ENCODE assay signal across 8 mouse cellular contexts in genomic region chr9:62838506-62839171, GRCm38 (mm10). TPM values are rescaled to one million over a fixed set of nuclear protein-coding genes. Genes with fewer than 3 reads are reported as not detected.
DNase-seq lines count a peak whose midpoint lies in the region; ATAC-seq and TF ChIP-seq lines count a peak whose summit lies in the region.

Gene Cln6, plus strand, starts transcription at chr9:62838785.

- H3K79me3 ChIP-seq in C2C12 (ENCODE audit: low read depth): no peaks in the 10 kb centered on the region

- ATAC-seq in embryonic facial prominence, embryonic 14.5 days (ENCODE audit: low read depth): peak; percentile 91
- peak; percentile 90 for ATAC-seq in kidney, embryonic 14.5 days (ENCODE audit: low FRiP score, low TSS enrichment)
- ATAC-seq in monocyte, adult 5-6 weeks (replicated peaks; ENCODE audit: insufficient number of reproducible peaks, low FRiP score, low TSS enrichment, poor library complexity, severe bottlenecking): peak; percentile 80
- ATAC-seq in stomach, embryonic 15.5 days (ENCODE audit: insufficient read depth, low FRiP score, low read depth): peak; percentile 94

- WGBS in embryonic facial prominence, embryonic 14.5 days: 1% methylated on average over 33 of the region's 48 CpGs
- 1% methylated on average over 44 of the region's 48 CpGs for WGBS in kidney, embryonic 14.5 days
- WGBS in stomach, embryonic 15.5 days: under 1% methylated on average over 42 of the region's 48 CpGs

- H3K79me2 ChIP-seq in C2C12 (ENCODE audit: control insufficient read depth, insufficient read depth): no peaks in the 10 kb centered on the region

- H3K9me3 ChIP-seq in embryonic facial prominence, embryonic 14.5 days (ENCODE audit: control insufficient read depth, low read length): no peaks in the 10 kb centered on the region
- no peaks in the 10 kb centered on the region for H3K9me3 ChIP-seq in kidney, embryonic 14.5 days (ENCODE audit: control insufficient read depth, low read length)
- no peaks in the 10 kb centered on the region for H3K9me3 ChIP-seq in stomach, embryonic 15.5 days

- H3K9ac ChIP-seq in embryonic facial prominence, embryonic 14.5 days (ENCODE audit: low read depth, low read length): peak within 1 kb of the TSS; percentile 89
- peak within 1 kb of the TSS; percentile 93 for H3K9ac ChIP-seq in kidney, embryonic 14.5 days (ENCODE audit: low read depth, low read length)
- H3K9ac ChIP-seq in stomach, embryonic 15.5 days: peak within 1 kb of the TSS; percentile 94

- peak within 1 kb of the TSS; percentile 84 for H3K27ac ChIP-seq in embryonic facial prominence, embryonic 14.5 days (replicated peaks; ENCODE audit: low read depth, low read length)
- H3K27ac ChIP-seq in kidney, embryonic 14.5 days (ENCODE audit: low read depth, low read length): peak within 1 kb of the TSS; percentile 93
- peak within 1 kb of the TSS; percentile 92 for H3K27ac ChIP-seq in stomach, embryonic 15.5 days

- no peak for TF ChIP-seq CTCF in C2C12 (IDR thresholded peaks at IDR 0.05; ENCODE audit: control insufficient read depth, insufficient read depth, insufficient read length)

- DNase-seq in adrenal gland, postnatal 4 days (ENCODE audit: low spot score in 2 of 2): peak; percentile 29 to 51
- peak; percentile 96 for DNase-seq in embryonic facial prominence, embryonic 14.5 days (ENCODE audit: low spot score)
- DNase-seq in heart, adult 9 months (ENCODE audit: low spot score in 2 of 2): peak; percentile 79 to 81
- DNase-seq in liver: peak; percentile 91

- H3K27me3 ChIP-seq in C2C12 (ENCODE audit: control insufficient read depth, insufficient read depth, insufficient read length): no peaks in the 10 kb centered on the region
- H3K27me3 ChIP-seq in embryonic facial prominence, embryonic 14.5 days (replicated peaks; ENCODE audit: control insufficient read depth, insufficient read depth, low read length): no peaks in the 10 kb centered on the region
- no peaks in the 10 kb centered on the region for H3K27me3 ChIP-seq in kidney, embryonic 14.5 days (ENCODE audit: control insufficient read depth, insufficient read depth, low read length)
- no peaks in the 10 kb centered on the region for H3K27me3 ChIP-seq in stomach, embryonic 15.5 days (replicated peaks)

- peak within 1 kb of the TSS; percentile 46 for H3K4me3 ChIP-seq in C2C12 (ENCODE audit: insufficient read depth, poor library complexity, severe bottlenecking)
- peak within 1 kb of the TSS; percentile 69 for H3K4me3 ChIP-seq in embryonic facial prominence, embryonic 14.5 days (ENCODE audit: low read depth, low read length)
- H3K4me3 ChIP-seq in kidney, embryonic 14.5 days (ENCODE audit: low read length): peak within 1 kb of the TSS; percentile 76
- H3K4me3 ChIP-seq in stomach, embryonic 15.5 days (replicated peaks): peak within 1 kb of the TSS; percentile 78

- H3K4me1 ChIP-seq in embryonic facial prominence, embryonic 14.5 days (ENCODE audit: control insufficient read depth, insufficient read depth, low read length): peaks cover 11% of the 10 kb centered on the region
- peaks cover 14% of the 10 kb centered on the region; the same call in 1 of the 2 replicates for H3K4me1 ChIP-seq in kidney, embryonic 14.5 days (ENCODE audit: control insufficient read depth, insufficient read depth, low read length)
- H3K4me1 ChIP-seq in stomach, embryonic 15.5 days: peaks cover 22% of the 10 kb centered on the region

- peak within 1 kb of the TSS; percentile 85 for H3K4me2 ChIP-seq in embryonic facial prominence, embryonic 14.5 days (ENCODE audit: low read depth, low read length)
- H3K4me2 ChIP-seq in kidney, embryonic 14.5 days (replicated peaks; ENCODE audit: low read depth, low read length): peak within 1 kb of the TSS; percentile 88
- H3K4me2 ChIP-seq in stomach, embryonic 15.5 days: peak within 1 kb of the TSS; percentile 88

- H3ac ChIP-seq in C2C12 (ENCODE audit: control insufficient read depth, insufficient read length, low read depth): peak within 1 kb of the TSS; percentile 92

- no peaks in the 10 kb centered on the region for H3K36me3 ChIP-seq in C2C12 (ENCODE audit: control insufficient read depth, insufficient read depth)
- no peaks in the 10 kb centered on the region for H3K36me3 ChIP-seq in embryonic facial prominence, embryonic 14.5 days (ENCODE audit: control insufficient read depth, insufficient read depth, low read length)
- H3K36me3 ChIP-seq in kidney, embryonic 14.5 days (ENCODE audit: control insufficient read depth, insufficient read depth, low read length): no peaks in the 10 kb centered on the region
- H3K36me3 ChIP-seq in stomach, embryonic 15.5 days: no peaks in the 10 kb centered on the region

TF ChIP-seq in C2C12, 6 proteins besides CTCF, POLR2A, EP300 and RAD21:
- TF ChIP-seq CEBPB (IDR thresholded peaks at IDR 0.05; ENCODE audit: low read depth): no peak
- TF ChIP-seq MYOD1 (IDR thresholded peaks at IDR 0.05; ENCODE audit: control insufficient read depth, insufficient read length, low read depth): no peak
- TF ChIP-seq FOSL1 (IDR thresholded peaks at IDR 0.05; ENCODE audit: insufficient read depth, low read length, poor library complexity, severe bottlenecking): no peak
- no peak for TF ChIP-seq MYOG (IDR thresholded peaks at IDR 0.05; ENCODE audit: control insufficient read depth, extremely low read depth, insufficient read length)
- no peak for TF ChIP-seq USF1 (IDR thresholded peaks at IDR 0.05; ENCODE audit: low read depth)
- no peak for TF ChIP-seq MAX (IDR thresholded peaks at IDR 0.05)

RNA-seq across cellular contexts. Expression of gene Cln6, which starts in this region (rescaled TPM):
- polyA plus RNA-seq in C2C12 (2012; fragmentation: generic; extraction: Trizol): 14.2 TPM
- total RNA-seq in adrenal gland, postnatal 4 days (2021): 10 to 100 TPM; 37.5 to 38.1 TPM
- 19.0 and 20.6 TPM in 2 replicates for polyA plus RNA-seq in embryonic facial prominence, embryonic 14.5 days (2014; fragmentation: Nextera tagmentation; extraction: Ambion mirVana)
- polyA plus RNA-seq in kidney, embryonic 14.5 days (2014; fragmentation: Nextera tagmentation; extraction: Ambion mirVana): 21.7 and 28.2 TPM in 2 replicates
- total RNA-seq in monocyte, adult 5-6 weeks (2017): 4.7 to 8.7 TPM (median 6.7 TPM) in 3 replicates
- 22.3 and 24.3 TPM in 2 replicates for polyA plus RNA-seq in stomach, embryonic 15.5 days (2015; fragmentation: Nextera tagmentation; extraction: Ambion mirVana)

Comparison
In these comparisons a context has a peak if more than half of its experiments do, and no peak if none do; other contexts are left out.
1. Peak in every context shown above with its lines: DNase-seq, ATAC-seq, H3K4me3 ChIP-seq and H3K27ac ChIP-seq.
2. DNase-seq: peak in every context shown above with its lines; median percentile 96 in embryonic facial prominence, embryonic 14.5 days; 91 in liver; 80 in heart, adult 9 months; 40 in adrenal gland, postnatal 4 days.